Comparison of ENCODE assay signal across 8 mouse cellular contexts in genomic region chr8:22047699-22048464, GRCm38 (mm10). TPM values are rescaled to one million over a fixed set of nuclear protein-coding genes. Genes with fewer than 3 reads are reported as not detected.
DNase-seq lines count a peak whose midpoint lies in the region; ATAC-seq and TF ChIP-seq lines count a peak whose summit lies in the region.

No protein-coding gene starts in this region.

- no peak overlapping the region for H3K9ac ChIP-seq in forebrain, embryonic 16.5 days (replicated peaks; ENCODE audit: low read depth, low read length)
- H3K9ac ChIP-seq in liver, postnatal 0 days (replicated peaks): no peak overlapping the region
- H3K9ac ChIP-seq in neural tube, embryonic 15.5 days (replicated peaks): no peak overlapping the region

- 0 out of 2 replicates have a peak, but pooled peaks have one; percentile 49 for ATAC-seq in forebrain, embryonic 16.5 days
- ATAC-seq in liver, postnatal 0 days: peak; percentile 95
- peak; percentile 69 for ATAC-seq in neural tube, embryonic 15.5 days (ENCODE audit: low FRiP score)

- no peak for TF ChIP-seq EP300 in liver, postnatal 0 days (IDR thresholded peaks at IDR 0.05; ENCODE audit: low read depth)

- H3K9me3 ChIP-seq in E14TG2a.4 (ENCODE audit: low read length): no peaks in the 10 kb centered on the region
- H3K9me3 ChIP-seq in forebrain, embryonic 16.5 days (ENCODE audit: control insufficient read depth, low read length): no peaks in the 10 kb centered on the region
- H3K9me3 ChIP-seq in liver, postnatal 0 days (ENCODE audit: low read length): no peaks in the 10 kb centered on the region
- no peaks in the 10 kb centered on the region for H3K9me3 ChIP-seq in neural tube, embryonic 15.5 days (replicated peaks)

- H3K4me3 ChIP-seq in E14TG2a.4 (replicated peaks; ENCODE audit: low read length): no peak overlapping the region
- no peak overlapping the region for H3K4me3 ChIP-seq in forebrain, embryonic 16.5 days (replicated peaks; ENCODE audit: low read length)
- H3K4me3 ChIP-seq in liver, postnatal 0 days (ENCODE audit: low read depth, low read length): no peak overlapping the region
- no peak overlapping the region for H3K4me3 ChIP-seq in neural tube, embryonic 15.5 days (replicated peaks)

- H3K4me2 ChIP-seq in forebrain, embryonic 16.5 days (ENCODE audit: low read length): no peak overlapping the region
- no peak overlapping the region for H3K4me2 ChIP-seq in liver, postnatal 0 days (ENCODE audit: low read depth, low read length)
- no peak overlapping the region for H3K4me2 ChIP-seq in neural tube, embryonic 15.5 days

- H3K36me3 ChIP-seq in E14TG2a.4 (ENCODE audit: insufficient read depth, low read length): no peaks in the 10 kb centered on the region
- H3K36me3 ChIP-seq in forebrain, embryonic 16.5 days (ENCODE audit: control insufficient read depth, insufficient read depth): no peaks in the 10 kb centered on the region
- H3K36me3 ChIP-seq in liver, postnatal 0 days (replicated peaks; ENCODE audit: insufficient read depth, low read length): no peaks in the 10 kb centered on the region
- H3K36me3 ChIP-seq in neural tube, embryonic 15.5 days: no peaks in the 10 kb centered on the region

- WGBS in forebrain, embryonic 16.5 days: 66% methylated on average over 2 of the region's 2 CpGs
- WGBS in liver, postnatal 0 days (ENCODE audit: insufficient replicate concordance): 52% methylated on average over 2 of the region's 2 CpGs
- 43% methylated on average over 2 of the region's 2 CpGs for WGBS in neural tube, embryonic 15.5 days

- intact Hi-C loops in gastrocnemius, postnatal 14 days (cut with DNase I; ENCODE audit: low total_unique reads): loop anchor here (10.0 kb wide), 1 partner anchor 53 kb away; no protein-coding TSS in a partner anchor

- H3K4me1 ChIP-seq in E14TG2a.4 (replicated peaks; ENCODE audit: low read depth, low read length): peaks cover 13% of the 10 kb centered on the region
- H3K4me1 ChIP-seq in forebrain, embryonic 16.5 days (replicated peaks; ENCODE audit: control insufficient read depth, insufficient read depth, low read length): no peaks in the 10 kb centered on the region
- peaks cover 3% of the 10 kb centered on the region; the same call in 1 of the 2 replicates for H3K4me1 ChIP-seq in liver, postnatal 0 days (ENCODE audit: insufficient read depth)
- H3K4me1 ChIP-seq in neural tube, embryonic 15.5 days: no peaks in the 10 kb centered on the region

- TF ChIP-seq CTCF in E14TG2a.4 (conservative IDR thresholded peaks at IDR 0.05; ENCODE audit: low read length): peak; percentile 66
- TF ChIP-seq CTCF in liver, postnatal 0 days (IDR thresholded peaks at IDR 0.05; ENCODE audit: low read depth): peak; percentile 86

- H3K27me3 ChIP-seq in E14TG2a.4 (ENCODE audit: insufficient read depth, low read length): peaks cover 17% of the 10 kb centered on the region
- H3K27me3 ChIP-seq in forebrain, embryonic 16.5 days (replicated peaks; ENCODE audit: control insufficient read depth, insufficient read depth, low read length): no peaks in the 10 kb centered on the region
- no peaks in the 10 kb centered on the region for H3K27me3 ChIP-seq in liver, postnatal 0 days (ENCODE audit: insufficient read depth, low read length)
- H3K27me3 ChIP-seq in neural tube, embryonic 15.5 days (replicated peaks): no peaks in the 10 kb centered on the region

- no peak overlapping the region for H3K27ac ChIP-seq in forebrain, embryonic 16.5 days (ENCODE audit: low read length)
- H3K27ac ChIP-seq in liver, postnatal 0 days (ENCODE audit: low read depth): peak overlapping the region; percentile 55
- no peak overlapping the region for H3K27ac ChIP-seq in neural tube, embryonic 15.5 days (replicated peaks)

- DNase-seq in gastrocnemius, postnatal 14 days: peak; percentile 28
- DNase-seq in gastrocnemius, adult 18-20 months (ENCODE audit: low spot score): no peak
- DNase-seq in cerebellum, adult 11-12 months: peak; percentile 28
- peak; percentile 67 for DNase-seq in kidney, adult 18-20 months
- peak; percentile 83 for DNase-seq in liver, postnatal 0 days

RNA-seq across cellular contexts. Expression of gene Atp7b, which starts 12.2 kb away (rescaled TPM):
- total RNA-seq in gastrocnemius, postnatal 14 days (2021): under 1 TPM; 0.04 to 0.06 TPM
- total RNA-seq in gastrocnemius, adult 18-20 months (2021): under 1 TPM in 1 of 2 experiments, not detected in 1; 0.02 TPM
- 1.7 and 1.9 TPM in 2 replicates for polyA plus RNA-seq in forebrain, embryonic 16.5 days (2015; fragmentation: Nextera tagmentation; extraction: Ambion mirVana)
- 4.7 and 5.7 TPM in 2 replicates for polyA plus RNA-seq in liver, postnatal 0 days (2015; fragmentation: Nextera tagmentation; extraction: Ambion mirVana)
- 1.1 and 2.1 TPM in 2 replicates for polyA plus RNA-seq in neural tube, embryonic 15.5 days (2015; fragmentation: Nextera tagmentation; extraction: Ambion mirVana)

RNA-seq across cellular contexts. Expression of gene Alg11, which starts 12.6 kb away (rescaled TPM):
- total RNA-seq in gastrocnemius, postnatal 14 days (2021): 1 to 10 TPM; 6.0 to 6.2 TPM
- total RNA-seq in gastrocnemius, adult 18-20 months (2021): 1 to 10 TPM; 6.2 to 7.6 TPM
- 33.6 and 37.8 TPM in 2 replicates for polyA plus RNA-seq in forebrain, embryonic 16.5 days (2015; fragmentation: Nextera tagmentation; extraction: Ambion mirVana)
- 7.8 and 8.7 TPM in 2 replicates for polyA plus RNA-seq in liver, postnatal 0 days (2015; fragmentation: Nextera tagmentation; extraction: Ambion mirVana)
- polyA plus RNA-seq in neural tube, embryonic 15.5 days (2015; fragmentation: Nextera tagmentation; extraction: Ambion mirVana): 37.7 and 40.4 TPM in 2 replicates
